Comparison of ENCODE assay signal across 18 mouse cellular contexts in the genomic region with DNA sequence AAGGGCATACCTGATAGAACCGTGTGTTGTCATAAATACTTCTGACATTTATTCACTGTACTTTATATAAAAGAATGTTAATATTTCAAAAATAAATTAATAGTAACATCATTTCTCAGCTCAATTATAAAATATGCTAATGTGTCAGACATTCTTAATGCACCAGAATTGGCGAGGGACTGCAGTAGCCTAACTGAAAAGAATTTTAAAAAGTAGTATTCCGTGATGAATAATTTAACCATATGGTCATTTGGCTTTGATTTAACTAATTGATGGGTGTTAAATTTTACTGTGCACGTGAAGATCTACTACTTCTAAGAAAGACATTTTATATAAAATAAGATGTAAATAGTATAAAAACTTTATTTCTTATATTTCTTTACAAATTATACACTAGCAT.
DNase-seq lines count a peak whose midpoint lies in the region; ATAC-seq and TF ChIP-seq lines count a peak whose summit lies in the region.
"Had no signal": no experiment of that assay in that cellular context is flagged by ENCODE, and none has a peak within 500 bp of the region (broad histone marks: within the 10 kb centered on the region; RNA-seq: fewer than 3 reads in every experiment).

No protein-coding gene starts in this region.

- ATAC-seq in forebrain, embryonic 13.5 days: peak; percentile 51; the same call in 1 of the 2 replicates
- ATAC-seq in forebrain, postnatal 0 days: no peak
- 0 out of 2 replicates have a peak, but pooled peaks have one; percentile 32 for ATAC-seq in hindbrain, embryonic 12.5 days (ENCODE audit: low FRiP score)
- ATAC-seq in hindbrain, embryonic 16.5 days: no peak
- ATAC-seq in forebrain, embryonic 15.5 days (replicated peaks): peak; percentile 48; the same call in 1 of the 2 replicates

- no peak overlapping the region for H3K4me3 ChIP-seq in forebrain, embryonic 13.5 days
- no peak overlapping the region for H3K4me3 ChIP-seq in forebrain, postnatal 0 days (ENCODE audit: low read depth, low read length)
- H3K4me3 ChIP-seq in hindbrain, embryonic 12.5 days: no peak overlapping the region
- no peak overlapping the region for H3K4me3 ChIP-seq in hindbrain, embryonic 16.5 days (ENCODE audit: low read length)
- H3K4me3 ChIP-seq in forebrain, embryonic 15.5 days: no peak overlapping the region
- H3K4me3 ChIP-seq: embryonic facial prominence, embryonic 10.5 days; embryonic facial prominence, embryonic 12.5 days had no signal

- H3K4me1 ChIP-seq in forebrain, embryonic 13.5 days: no peaks in the 10 kb centered on the region
- no peaks in the 10 kb centered on the region for H3K4me1 ChIP-seq in forebrain, postnatal 0 days (ENCODE audit: insufficient read depth)
- no peaks in the 10 kb centered on the region for H3K4me1 ChIP-seq in hindbrain, embryonic 12.5 days
- no peaks in the 10 kb centered on the region for H3K4me1 ChIP-seq in hindbrain, embryonic 16.5 days (ENCODE audit: control insufficient read depth, insufficient read depth, low read depth, low read length)
- no peaks in the 10 kb centered on the region for H3K4me1 ChIP-seq in forebrain, embryonic 15.5 days
- H3K4me1 ChIP-seq: embryonic facial prominence, embryonic 12.5 days had no signal

- WGBS in forebrain, embryonic 13.5 days: 66% methylated on average over 4 of the region's 4 CpGs
- WGBS in forebrain, postnatal 0 days: 39% methylated on average over 4 of the region's 4 CpGs
- 60% methylated on average over 4 of the region's 4 CpGs for WGBS in hindbrain, embryonic 12.5 days
- WGBS in hindbrain, embryonic 16.5 days: 51% methylated on average over 4 of the region's 4 CpGs
- 50% methylated on average over 4 of the region's 4 CpGs for WGBS in forebrain, embryonic 15.5 days

- H3K36me3 ChIP-seq in forebrain, embryonic 13.5 days (ENCODE audit: poor library complexity, severe bottlenecking): no peaks in the 10 kb centered on the region
- no peaks in the 10 kb centered on the region for H3K36me3 ChIP-seq in forebrain, postnatal 0 days (ENCODE audit: insufficient read depth)
- no peaks in the 10 kb centered on the region for H3K36me3 ChIP-seq in hindbrain, embryonic 12.5 days
- H3K36me3 ChIP-seq in hindbrain, embryonic 16.5 days (ENCODE audit: control insufficient read depth, insufficient read depth, low read length): no peaks in the 10 kb centered on the region
- no peaks in the 10 kb centered on the region for H3K36me3 ChIP-seq in forebrain, embryonic 15.5 days
- H3K36me3 ChIP-seq: embryonic facial prominence, embryonic 10.5 days; embryonic facial prominence, embryonic 12.5 days had no signal

- no peak for TF ChIP-seq POLR2A in brain, embryonic 14.5 days (IDR thresholded peaks at IDR 0.05; ENCODE audit: borderline replicate concordance, extremely low read depth, insufficient read depth, insufficient read length, poor library complexity, severe bottlenecking)

- no peaks in the 10 kb centered on the region for H3K27me3 ChIP-seq in forebrain, embryonic 13.5 days
- H3K27me3 ChIP-seq in forebrain, postnatal 0 days (ENCODE audit: insufficient read depth, low read length): no peaks in the 10 kb centered on the region
- no peaks in the 10 kb centered on the region for H3K27me3 ChIP-seq in hindbrain, embryonic 12.5 days
- H3K27me3 ChIP-seq in hindbrain, embryonic 16.5 days (replicated peaks; ENCODE audit: control insufficient read depth, insufficient read depth, low read length): no peaks in the 10 kb centered on the region
- no peaks in the 10 kb centered on the region for H3K27me3 ChIP-seq in forebrain, embryonic 15.5 days
- H3K27me3 ChIP-seq: embryonic facial prominence, embryonic 12.5 days had no signal

- TF ChIP-seq CTCF in forebrain, postnatal 0 days (IDR thresholded peaks at IDR 0.05; ENCODE audit: low read depth): no peak
- TF ChIP-seq CTCF in brain, embryonic 14.5 days (IDR thresholded peaks at IDR 0.05; ENCODE audit: borderline replicate concordance, extremely low read depth, insufficient read depth, insufficient read length): no peak

- no peak overlapping the region for H3K4me2 ChIP-seq in forebrain, embryonic 13.5 days
- no peak overlapping the region for H3K4me2 ChIP-seq in forebrain, postnatal 0 days (ENCODE audit: low read depth)
- H3K4me2 ChIP-seq in hindbrain, embryonic 12.5 days (replicated peaks): no peak overlapping the region
- no peak overlapping the region for H3K4me2 ChIP-seq in hindbrain, embryonic 16.5 days (ENCODE audit: low read length)
- no peak overlapping the region for H3K4me2 ChIP-seq in forebrain, embryonic 15.5 days (replicated peaks)
- H3K4me2 ChIP-seq: embryonic facial prominence, embryonic 12.5 days had no signal

- no peak for DNase-seq in forebrain, postnatal 0 days
- peak; percentile 61 for DNase-seq in brain, embryonic 14.5 days (ENCODE audit: low read depth)
- no peak for DNase-seq in spleen, postnatal 36 days (ENCODE audit: low spot score in 2 of 2)
- no peak for DNase-seq in right cerebral cortex, adult 18-20 months
- DNase-seq: adrenal gland, adult 2 months; adrenal gland, postnatal 10 days; adrenal gland, postnatal 25 days; cerebellum, adult 11-12 months; cerebellum, adult 2 months; cerebellum, adult 9-10 months; cerebellum, postnatal 10 days; cerebellum, postnatal 25 days had no signal

- no peak overlapping the region for H3K27ac ChIP-seq in forebrain, embryonic 13.5 days
- H3K27ac ChIP-seq in forebrain, postnatal 0 days (ENCODE audit: low read depth, low read length): no peak overlapping the region
- no peak overlapping the region for H3K27ac ChIP-seq in hindbrain, embryonic 12.5 days
- H3K27ac ChIP-seq in hindbrain, embryonic 16.5 days (ENCODE audit: low read depth, low read length): no peak overlapping the region
- no peak overlapping the region for H3K27ac ChIP-seq in forebrain, embryonic 15.5 days (replicated peaks)
- H3K27ac ChIP-seq: embryonic facial prominence, embryonic 10.5 days; embryonic facial prominence, embryonic 12.5 days had no signal

- H3K9ac ChIP-seq in forebrain, embryonic 13.5 days: no peak overlapping the region
- H3K9ac ChIP-seq in forebrain, postnatal 0 days: no peak overlapping the region
- no peak overlapping the region for H3K9ac ChIP-seq in hindbrain, embryonic 12.5 days
- H3K9ac ChIP-seq in hindbrain, embryonic 16.5 days (ENCODE audit: low read depth, low read length): no peak overlapping the region
- no peak overlapping the region for H3K9ac ChIP-seq in forebrain, embryonic 15.5 days (replicated peaks)
- H3K9ac ChIP-seq: embryonic facial prominence, embryonic 12.5 days had no signal

- no peaks in the 10 kb centered on the region for H3K9me3 ChIP-seq in forebrain, embryonic 13.5 days (replicated peaks)
- H3K9me3 ChIP-seq in forebrain, postnatal 0 days (ENCODE audit: low read length): no peaks in the 10 kb centered on the region
- no peaks in the 10 kb centered on the region for H3K9me3 ChIP-seq in hindbrain, embryonic 12.5 days (replicated peaks)
- no peaks in the 10 kb centered on the region for H3K9me3 ChIP-seq in hindbrain, embryonic 16.5 days (ENCODE audit: control insufficient read depth, low read length)
- no peaks in the 10 kb centered on the region for H3K9me3 ChIP-seq in forebrain, embryonic 15.5 days
- H3K9me3 ChIP-seq: embryonic facial prominence, embryonic 10.5 days; embryonic facial prominence, embryonic 12.5 days had no signal

Comparison
In these comparisons a context has a peak if more than half of its experiments do, and no peak if none do; other contexts are left out.
1. ATAC-seq: peak in forebrain, embryonic 13.5 days (single experiment), hindbrain, embryonic 12.5 days (single experiment) and forebrain, embryonic 15.5 days (single experiment); none in forebrain, postnatal 0 days (single experiment) and hindbrain, embryonic 16.5 days (single experiment).